Mouse (Mus musculus): ENCODE data around the gene Rbp3. TPM values are rescaled to one million over a fixed set of nuclear protein-coding genes. Genes with fewer than 3 reads are reported as not detected.

Rbp3 gene
- polyA plus RNA-seq, 1 experiment from 2014 or later: not detected

DNA sequence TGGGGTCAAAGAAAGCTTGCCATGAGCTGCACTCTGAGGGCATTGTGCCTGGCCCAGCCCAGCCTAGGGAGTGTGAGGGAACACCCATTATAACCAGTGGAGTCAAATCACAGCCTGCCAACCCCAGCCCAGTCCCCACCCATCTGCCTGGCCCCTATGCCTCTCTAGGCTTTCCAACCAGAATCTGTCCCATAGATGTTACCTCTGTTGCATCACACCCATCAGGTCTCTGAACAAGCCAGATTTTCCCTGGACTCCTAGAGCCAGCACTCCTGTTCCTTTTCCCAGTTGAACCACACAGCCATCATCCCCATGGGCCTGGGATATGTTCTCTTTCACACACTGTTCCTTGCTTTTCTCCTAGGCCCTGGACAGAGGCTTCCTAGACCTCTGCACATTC is 47.6 kb downstream of the Rbp3 start:
- H3K9ac ChIP-seq (replicated peaks; ENCODE audit: low read length): no peak overlapping the region
- no peaks in the 10 kb centered on the region for H3K4me1 ChIP-seq (ENCODE audit: control insufficient read depth, insufficient read depth, low read length)
- no peak overlapping the region for H3K4me2 ChIP-seq (ENCODE audit: low read depth, low read length)
- ATAC-seq (replicated peaks; ENCODE audit: insufficient number of reproducible peaks, low FRiP score, low TSS enrichment, low read depth) (no peak), DNase-seq (ENCODE audit: low spot score) (no peak)
- H3K27me3 ChIP-seq (ENCODE audit: control insufficient read depth, insufficient read depth, low read length): no peaks in the 10 kb centered on the region
- H3K36me3 ChIP-seq (replicated peaks; ENCODE audit: control insufficient read depth, insufficient read depth, low read depth, low read length): no peaks in the 10 kb centered on the region
- no peaks in the 10 kb centered on the region for H3K9me3 ChIP-seq (replicated peaks; ENCODE audit: control insufficient read depth, low read length)
- no peak overlapping the region for H3K27ac ChIP-seq (replicated peaks; ENCODE audit: low read depth, low read length)
- H3K4me3 ChIP-seq (ENCODE audit: low read depth, low read length): no peak overlapping the region

DNA sequence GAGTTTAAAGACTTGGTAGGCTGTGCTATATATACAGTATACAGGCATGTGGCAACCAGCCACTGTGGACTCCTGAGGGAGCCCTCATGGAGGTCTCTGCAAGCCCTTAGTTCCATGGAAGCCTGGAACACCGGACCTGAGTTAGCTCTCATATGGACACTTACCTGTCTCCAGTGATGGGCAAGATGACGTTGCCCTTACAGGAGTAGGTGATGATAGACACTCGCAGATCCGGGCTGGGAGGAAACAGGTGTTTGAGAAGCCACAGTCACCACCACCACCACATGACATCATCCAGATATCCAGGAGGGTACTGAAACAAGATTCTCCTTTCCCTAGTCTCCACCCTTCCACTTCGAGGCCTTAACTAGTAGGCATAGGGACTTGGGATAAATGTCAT is 48.6 kb downstream of the Rbp3 start:
- Histone ChIP-seq H3K4me2 (ENCODE audit: low read depth, low read length) (no peak overlapping the region), H3K9ac (replicated peaks; ENCODE audit: low read length) (no peak overlapping the region), H3K9me3 (replicated peaks; ENCODE audit: control insufficient read depth, low read length) (no peaks in the 10 kb centered on the region), H3K4me3 (ENCODE audit: low read depth, low read length) (no peak overlapping the region), H3K36me3 (replicated peaks; ENCODE audit: control insufficient read depth, insufficient read depth, low read depth, low read length) (no peaks in the 10 kb centered on the region), H3K27ac (replicated peaks; ENCODE audit: low read depth, low read length) (no peak overlapping the region), H3K27me3 (ENCODE audit: control insufficient read depth, insufficient read depth, low read length) (no peaks in the 10 kb centered on the region), H3K4me1 (ENCODE audit: control insufficient read depth, insufficient read depth, low read length) (no peaks in the 10 kb centered on the region)
- WGBS: 85% methylated on average over 5 of the region's 5 CpGs
- ATAC-seq (replicated peaks; ENCODE audit: insufficient number of reproducible peaks, low FRiP score, low TSS enrichment, low read depth) (no peak), DNase-seq (ENCODE audit: low spot score) (no peak)

Other genes starting within 250 kb of the Rbp3 start
- gene Gdf10, start 30.4 kb upstream of the Rbp3 start, polyA plus RNA-seq (2014; fragmentation: Nextera tagmentation; extraction: Ambion mirVana): 3.6 and 3.9 TPM in 2 replicates
- gene Gdf2, start 13.0 kb upstream of the Rbp3 start, polyA plus RNA-seq (2014; fragmentation: Nextera tagmentation; extraction: Ambion mirVana): not detected in 2 replicates
- 0.43 and 0.56 TPM in 2 replicates for gene Zfp488, start 24.8 kb downstream of the Rbp3 start, polyA plus RNA-seq (2014; fragmentation: Nextera tagmentation; extraction: Ambion mirVana)
- not detected in 2 replicates for gene Gm30083, start 61.2 kb downstream of the Rbp3 start, polyA plus RNA-seq (2014; fragmentation: Nextera tagmentation; extraction: Ambion mirVana)
- not detected in 2 replicates for gene Gm5460, start 62.8 kb downstream of the Rbp3 start, polyA plus RNA-seq (2014; fragmentation: Nextera tagmentation; extraction: Ambion mirVana)
- gene Antxrl, start 98.7 kb downstream of the Rbp3 start, polyA plus RNA-seq (2014; fragmentation: Nextera tagmentation; extraction: Ambion mirVana): not detected in 2 replicates
- gene Anxa8, start 132.0 kb downstream of the Rbp3 start, polyA plus RNA-seq (2014; fragmentation: Nextera tagmentation; extraction: Ambion mirVana): 5.3 and 6.6 TPM in 2 replicates
- not detected in 2 replicates for gene A630023A22Rik, start 148.8 kb downstream of the Rbp3 start, polyA plus RNA-seq (2014; fragmentation: Nextera tagmentation; extraction: Ambion mirVana)
- 0.20 TPM in 1 of 2 replicates, not detected in the other for gene Npy4r, start 198.5 kb downstream of the Rbp3 start, polyA plus RNA-seq (2014; fragmentation: Nextera tagmentation; extraction: Ambion mirVana)
- 0.32 and 0.36 TPM in 2 replicates for gene Gprin2, start 247.7 kb downstream of the Rbp3 start, polyA plus RNA-seq (2014; fragmentation: Nextera tagmentation; extraction: Ambion mirVana)

Measured in embryonic facial prominence, embryonic 11.5 days (tissue).